In the genomic region with DNA sequence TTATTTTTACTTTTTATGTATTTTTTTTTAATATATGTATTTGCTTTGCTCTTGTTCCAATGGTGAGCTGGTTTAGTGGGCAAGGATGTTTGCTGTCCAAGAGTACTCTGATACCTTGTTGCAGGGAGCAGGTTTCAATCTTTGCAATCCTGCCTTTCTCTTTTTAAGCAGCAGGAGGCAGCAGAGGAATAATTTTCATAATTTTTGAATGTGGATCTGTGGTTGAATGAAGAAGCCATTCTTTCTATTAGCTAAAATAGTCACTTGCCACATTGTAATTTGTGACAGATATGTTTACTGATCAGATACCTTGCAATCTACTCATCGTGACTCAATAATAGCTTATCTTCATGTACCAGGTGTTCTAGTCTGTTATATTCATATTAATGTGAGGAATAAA, we compare ENCODE assay signal across 9 mouse cellular contexts.
DNase-seq lines count a peak whose midpoint lies in the region; TF ChIP-seq lines count a peak whose summit lies in the region.
"Had no signal": no experiment of that assay in that cellular context is flagged by ENCODE, and none has a peak within 500 bp of the region (broad histone marks: within the 10 kb centered on the region; RNA-seq: fewer than 3 reads in every experiment).

No protein-coding gene starts in this region.

- intact Hi-C loops in left cerebral cortex, postnatal 25 days (cut with DNase I): loop anchor here (10.0 kb wide), 1 partner anchor 85 kb away; no protein-coding TSS in a partner anchor

- no peaks in the 10 kb centered on the region for H3K4me1 ChIP-seq in cortical plate, adult 2 months (ENCODE audit: control insufficient read depth, insufficient read depth, low read length)

- H3K27ac ChIP-seq in cortical plate, adult 2 months (ENCODE audit: insufficient read depth, low read length): no peak overlapping the region
- H3K27ac ChIP-seq: embryonic facial prominence, embryonic 12.5 days had no signal

- no peak overlapping the region for H3K4me3 ChIP-seq in cortical plate, adult 2 months (ENCODE audit: insufficient read depth, low read length)
- H3K4me3 ChIP-seq: embryonic facial prominence, embryonic 12.5 days had no signal

- DNase-seq in adrenal gland, adult (ENCODE audit: inconsistent age in 2 of 2, low spot score in 1 of 2): peak; percentile 13 to 87
- no peak for DNase-seq in adrenal gland, postnatal 4 days (ENCODE audit: low spot score in 2 of 2)
- DNase-seq in kidney, adult 9 months: peak; percentile 66
- DNase-seq in kidney, adult 18-20 months: no peak
- peak; percentile 64 for DNase-seq in 416B (ENCODE audit: low read depth)
- peak; percentile 44 to 73 for DNase-seq in left cerebral cortex, postnatal 25 days (ENCODE audit: low spot score in 2 of 2)
- no peak for DNase-seq in spleen, adult 12 weeks (ENCODE audit: low spot score)

- TF ChIP-seq CTCF in cortical plate, adult 2 months (IDR thresholded peaks at IDR 0.05; ENCODE audit: extremely low read depth, insufficient read depth, low read length): peak; percentile 52; the same call in 1 of the 2 replicates

- TF ChIP-seq POLR2A in cortical plate, adult 2 months (IDR thresholded peaks at IDR 0.05; ENCODE audit: extremely low read depth, insufficient read depth, low read length): no peak

Comparison
In these comparisons a context has a peak if more than half of its experiments do, and no peak if none do; other contexts are left out.
1. DNase-seq: peak in adrenal gland, adult (2 of 2), kidney, adult 9 months (single experiment), 416B (single experiment) and left cerebral cortex, postnatal 25 days (2 of 2); none in adrenal gland, postnatal 4 days (0 of 2), kidney, adult 18-20 months (single experiment) and spleen, adult 12 weeks (single experiment).